Mouse (Mus musculus) neural tube, embryonic 13.5 days (tissue): Measurements from ENCODE around the gene Acvr2b. TPM values are rescaled to one million over a fixed set of nuclear protein-coding genes. Genes with fewer than 3 reads are reported as not detected.
A peak's percentile ranks its signal among the peaks of the same experiment; 100 is the strongest.

Experiments used
- ATAC-seq: fragments of 200-750 bp; cut with Nextera tagmentation; 2 replicates; pipeline ENCODE4 v1.8.0; 2017; ENCODE audit warnings: low read depth, mild to moderate bottlenecking, moderate TSS enrichment, moderate library complexity
- H3K27ac ChIP-seq: fragments of 300-500 bp; sonication (generic); replicated peaks from 2 replicates; pipeline ENCODE4 v1.5.1; 2015; ENCODE audit warnings: moderate library complexity, mild to moderate bottlenecking, inconsistent platforms
- H3K27me3 ChIP-seq: fragments of 300-500 bp; sonication (generic); 2 replicates; pipeline ENCODE4 v1.6.1; 2015; ENCODE audit warnings: mild to moderate bottlenecking, inconsistent platforms
- H3K36me3 ChIP-seq: fragments of 300-500 bp; sonication (generic); 2 replicates; pipeline ENCODE4 v1.6.1; 2015; ENCODE audit warnings: mild to moderate bottlenecking, inconsistent platforms
- H3K4me1 ChIP-seq: fragments of 300-500 bp; sonication (generic); replicated peaks from 2 replicates; pipeline ENCODE4 v1.6.1; 2015; ENCODE audit warnings: inconsistent platforms
- H3K4me2 ChIP-seq: fragments of 300-500 bp; sonication (generic); 2 replicates; pipeline ENCODE4 v1.6.1; 2015; ENCODE audit warnings: inconsistent platforms, mild to moderate bottlenecking, moderate library complexity
- H3K4me3 ChIP-seq: fragments of 300-500 bp; sonication (generic); 2 replicates; pipeline ENCODE4 v1.5.1; 2015; ENCODE audit warnings: mild to moderate bottlenecking, inconsistent platforms
- H3K9ac ChIP-seq: fragments of 300-500 bp; sonication (generic); 2 replicates; pipeline ENCODE4 v1.6.1; 2015; ENCODE audit warnings: moderate library complexity, mild to moderate bottlenecking, inconsistent platforms
- H3K9me3 ChIP-seq: fragments of 300-500 bp; sonication (generic); 2 replicates; pipeline ENCODE4 v1.6.1; 2016; ENCODE audit warnings: inconsistent platforms
- WGBS: fragments of 180-500 bp; shearing (Covaris S2); methylation state at CpG from one replicate; pipeline ENCODE4 v1.1.7; 2015; 5-methylcytosine and 5-hydroxymethylcytosine counted together
- polyA plus RNA-seq: library from polyadenylated mRNA; unstranded; fragments of >200 nt; fragmentation: Nextera tagmentation; extraction: Ambion mirVana; gene quantifications from 2 replicates; pipeline ENCODE4 v1.2.1, GENCODE M21; 2015

Gene Acvr2b
- polyA plus RNA-seq, 1 experiment from 2014 or later: 53.7 TPM

- no peak for ATAC-seq
- Histone ChIP-seq H3K4me2 (no peak overlapping the region), H3K27ac (0 out of 2 replicates have a peak overlapping the region, but pooled peaks have one; percentile 5), H3K4me1 (peaks cover 47% of the 10 kb centered on the region), H3K27me3 (no peaks in the 10 kb centered on the region), H3K36me3 (0 out of 2 replicates have a peak, but pooled peaks cover 3% of the 10 kb centered on the region), H3K9ac (no peak overlapping the region), H3K9me3 (no peaks in the 10 kb centered on the region), H3K4me3 (no peak overlapping the region)
- WGBS: 72% methylated on average over 18 of the region's 18 CpGs
Measured at GRCm38 (mm10) chr9:119418025-119418424, 16.1 kb downstream of the Acvr2b start.

- Histone ChIP-seq H3K9ac (no peak overlapping the region), H3K27ac (no peak overlapping the region), H3K27me3 (no peaks in the 10 kb centered on the region), H3K4me2 (no peak overlapping the region), H3K4me1 (peaks cover 63% of the 10 kb centered on the region), H3K9me3 (no peaks in the 10 kb centered on the region), H3K4me3 (no peak overlapping the region), H3K36me3 (no peaks in the 10 kb centered on the region)
- ATAC-seq: no peak
- 85% methylated on average over 12 of the region's 12 CpGs for WGBS
Measured at GRCm38 (mm10) chr9:119419852-119420438, 18.0 kb downstream of the Acvr2b start.

GRCm38 (mm10) chr9:119425217-119425975, 23.5 kb downstream of the Acvr2b start:
- Histone ChIP-seq H3K4me1 (peaks cover 51% of the 10 kb centered on the region), H3K4me3 (no peak overlapping the region), H3K27me3 (no peaks in the 10 kb centered on the region), H3K27ac (peak overlapping the region; percentile 70), H3K9ac (peak overlapping the region; percentile 48; the same call in 1 of the 2 replicates), H3K4me2 (no peak overlapping the region), H3K36me3 (peaks cover 31% of the 10 kb centered on the region), H3K9me3 (no peaks in the 10 kb centered on the region)
- 57% methylated on average over 7 of the region's 7 CpGs for WGBS
- ATAC-seq: peak; percentile 50; the same call in 1 of the 2 replicates

GRCm38 (mm10) chr9:119425976-119426415, 24.1 kb downstream of the Acvr2b start:
- Histone ChIP-seq H3K9me3 (no peaks in the 10 kb centered on the region), H3K9ac (no peak overlapping the region), H3K4me1 (peaks cover 51% of the 10 kb centered on the region), H3K36me3 (peaks cover 34% of the 10 kb centered on the region), H3K27ac (peak overlapping the region; percentile 70), H3K4me3 (no peak overlapping the region), H3K27me3 (no peaks in the 10 kb centered on the region), H3K4me2 (no peak overlapping the region)
- 84% methylated on average over 13 of the region's 13 CpGs for WGBS
- no peak for ATAC-seq

- Histone ChIP-seq H3K27ac (0 out of 2 replicates have a peak overlapping the region, but pooled peaks have one; percentile 9), H3K4me3 (no peak overlapping the region), H3K9me3 (no peaks in the 10 kb centered on the region), H3K36me3 (peaks cover 39% of the 10 kb centered on the region), H3K4me1 (peaks cover 51% of the 10 kb centered on the region), H3K9ac (no peak overlapping the region), H3K27me3 (no peaks in the 10 kb centered on the region), H3K4me2 (no peak overlapping the region)
- WGBS: 68% methylated on average over 7 of the region's 7 CpGs
- ATAC-seq: no peak
Measured at GRCm38 (mm10) chr9:119426483-119426882, 24.6 kb downstream of the Acvr2b start.

- no peak overlapping the region for H3K9ac ChIP-seq
- ATAC-seq: peak; percentile 58
Measured at GRCm38 (mm10) chr9:119430311-119430710, 28.4 kb downstream of the Acvr2b start.

GRCm38 (mm10) chr9:119435855-119436254, 33.9 kb downstream of the Acvr2b start:
- H3K4me2 ChIP-seq: no peak overlapping the region
- 76% methylated on average over 2 of the region's 2 CpGs for WGBS
- peaks cover 92% of the 10 kb centered on the region for H3K36me3 ChIP-seq
- H3K9me3 ChIP-seq: no peaks in the 10 kb centered on the region
- H3K27ac ChIP-seq: no peak overlapping the region
- H3K9ac ChIP-seq: no peak overlapping the region
- H3K27me3 ChIP-seq: no peaks in the 10 kb centered on the region
- no peak overlapping the region for H3K4me3 ChIP-seq
- H3K4me1 ChIP-seq: no peaks in the 10 kb centered on the region
- no peak for ATAC-seq

More at GRCm38 (mm10) chr9:119430311-119430710, 28.4 kb downstream of the Acvr2b start:
- Histone ChIP-seq H3K4me3 (no peak overlapping the region), H3K9me3 (no peaks in the 10 kb centered on the region), H3K4me2 (no peak overlapping the region), H3K27ac (no peak overlapping the region), H3K36me3 (peaks cover 75% of the 10 kb centered on the region), H3K27me3 (no peaks in the 10 kb centered on the region), H3K4me1 (peaks cover 22% of the 10 kb centered on the region)
- 61% methylated on average over 7 of the region's 7 CpGs for WGBS

GRCm38 (mm10) chr9:119438065-119438464, 36.1 kb downstream of the Acvr2b start:
- 95% methylated on average over 12 of the region's 12 CpGs for WGBS
- H3K4me1 ChIP-seq: no peaks in the 10 kb centered on the region
- H3K36me3 ChIP-seq: peaks cover 72% of the 10 kb centered on the region
- H3K27me3 ChIP-seq: no peaks in the 10 kb centered on the region
- H3K9ac ChIP-seq: no peak overlapping the region
- ATAC-seq: no peak
- H3K4me2 ChIP-seq: no peak overlapping the region
- H3K9me3 ChIP-seq: no peaks in the 10 kb centered on the region
- no peak overlapping the region for H3K27ac ChIP-seq
- no peak overlapping the region for H3K4me3 ChIP-seq

- WGBS: 92% methylated on average over 9 of the region's 9 CpGs
- Histone ChIP-seq H3K9ac (no peak overlapping the region), H3K4me2 (no peak overlapping the region), H3K4me3 (no peak overlapping the region), H3K27me3 (no peaks in the 10 kb centered on the region), H3K4me1 (no peaks in the 10 kb centered on the region), H3K36me3 (peaks cover 67% of the 10 kb centered on the region), H3K9me3 (no peaks in the 10 kb centered on the region), H3K27ac (no peak overlapping the region)
- no peak for ATAC-seq
Measured at GRCm38 (mm10) chr9:119438498-119439000, 36.6 kb downstream of the Acvr2b start.

GRCm38 (mm10) chr9:119444738-119445429, 43.0 kb downstream of the Acvr2b start, which contains the start of gene Exog:
Exog (plus strand) TSS chr9:119444943.
- peak within 1 kb of the TSS; percentile 80 for H3K27ac ChIP-seq
- H3K4me3 ChIP-seq: peak within 1 kb of the TSS; percentile 80
- peak within 1 kb of the TSS; percentile 93 for H3K9ac ChIP-seq
- no peaks in the 10 kb centered on the region for H3K9me3 ChIP-seq
- under 1% methylated on average over 52 of the region's 52 CpGs for WGBS
- peaks cover 41% of the 10 kb centered on the region for H3K36me3 ChIP-seq
- peaks cover 16% of the 10 kb centered on the region for H3K4me1 ChIP-seq
- peak; percentile 94 for ATAC-seq
- no peaks in the 10 kb centered on the region for H3K27me3 ChIP-seq
- H3K4me2 ChIP-seq: peak within 1 kb of the TSS; percentile 88

- Histone ChIP-seq H3K9ac (peak overlapping the region; percentile 93), H3K4me2 (peak overlapping the region; percentile 88), H3K27me3 (no peaks in the 10 kb centered on the region), H3K4me1 (peaks cover 16% of the 10 kb centered on the region), H3K4me3 (peak overlapping the region; percentile 80), H3K36me3 (peaks cover 43% of the 10 kb centered on the region), H3K9me3 (no peaks in the 10 kb centered on the region), H3K27ac (no peak overlapping the region; the same call in 1 of the 2 replicates)
- ATAC-seq: no peak
- 46% methylated on average over 6 of the region's 6 CpGs for WGBS
Measured at GRCm38 (mm10) chr9:119445737-119446136, 43.8 kb downstream of the Acvr2b start.

GRCm38 (mm10) chr9:119455967-119456366, 54.0 kb downstream of the Acvr2b start:
- Histone ChIP-seq H3K4me2 (no peak overlapping the region), H3K27ac (no peak overlapping the region), H3K4me3 (no peak overlapping the region), H3K36me3 (peaks cover 65% of the 10 kb centered on the region), H3K9me3 (no peaks in the 10 kb centered on the region), H3K27me3 (no peaks in the 10 kb centered on the region), H3K9ac (no peak overlapping the region), H3K4me1 (no peaks in the 10 kb centered on the region)
- ATAC-seq: no peak
- 92% methylated on average over 14 of the region's 14 CpGs for whole genome bisulfite sequencing
